Mouse (Mus musculus) liver, embryonic 13.5 days (tissue): ENCODE results near the gene Ubtd2. TPM values are rescaled to one million over a fixed set of nuclear protein-coding genes. Genes with fewer than 3 reads are reported as not detected.

Experiments used
- ATAC-seq: fragments of 200-750 bp; cut with Nextera tagmentation; 2 replicates; pipeline ENCODE4 v1.8.0; 2017; ENCODE audit warnings: low read depth, mild to moderate bottlenecking, moderate number of reproducible peaks, moderate library complexity
- DNase-seq: peaks from one replicate; pipeline ENCODE4 v3.0.0; 2022
- H3K27ac ChIP-seq: fragments of 300-500 bp; sonication (generic); 2 replicates; pipeline ENCODE4 v1.5.1; 2015; ENCODE audit warnings: moderate library complexity, mild to moderate bottlenecking, inconsistent platforms
- H3K27me3 ChIP-seq: fragments of 300-500 bp; sonication (generic); 2 replicates; pipeline ENCODE4 v1.6.1; 2015; ENCODE audit warnings: mild to moderate bottlenecking, inconsistent platforms
- H3K36me3 ChIP-seq: fragments of 300-500 bp; sonication (generic); 2 replicates; pipeline ENCODE4 v1.6.1; 2015; ENCODE audit warnings: mild to moderate bottlenecking, inconsistent platforms
- H3K4me1 ChIP-seq: fragments of 300-500 bp; sonication (generic); replicated peaks from 2 replicates; pipeline ENCODE4 v1.6.1; 2015; ENCODE audit warnings: inconsistent platforms
- H3K4me2 ChIP-seq: fragments of 300-500 bp; sonication (generic); 2 replicates; pipeline ENCODE4 v1.6.1; 2015; ENCODE audit warnings: inconsistent platforms, mild to moderate bottlenecking, moderate library complexity
- H3K4me3 ChIP-seq: fragments of 300-500 bp; sonication (generic); replicated peaks from 2 replicates; pipeline ENCODE4 v1.5.1; 2015; ENCODE audit warnings: mild to moderate bottlenecking, inconsistent platforms
- H3K9ac ChIP-seq: fragments of 300-500 bp; sonication (generic); 2 replicates; pipeline ENCODE4 v1.6.1; 2015; ENCODE audit warnings: mild to moderate bottlenecking, inconsistent platforms
- H3K9me3 ChIP-seq: fragments of 300-500 bp; sonication (generic); replicated peaks from 2 replicates; pipeline ENCODE4 v1.6.1; 2016; ENCODE audit warnings: inconsistent platforms
- WGBS: fragments of 180-500 bp; shearing (Covaris S2); methylation state at CpG from one replicate; pipeline ENCODE4 v1.1.7; 2015; ENCODE audit not compliant: insufficient replicate concordance; 5-methylcytosine and 5-hydroxymethylcytosine counted together
- polyA plus RNA-seq: library from polyadenylated mRNA; unstranded; fragments of >200 nt; fragmentation: Nextera tagmentation; extraction: Ambion mirVana; gene quantifications from 2 replicates; pipeline ENCODE4 v1.2.1, GENCODE M21; 2015

The Ubtd2 gene
- polyA plus RNA-seq, 1 experiment from 2014 or later: 5.9 TPM

- Histone ChIP-seq H3K9me3 (no peaks in the 10 kb centered on the region), H3K4me3 (no peak overlapping the region), H3K9ac (no peak overlapping the region), H3K4me1 (peaks cover 62% of the 10 kb centered on the region), H3K4me2 (no peak overlapping the region), H3K27ac (0 out of 2 replicates have a peak overlapping the region, but pooled peaks have one; percentile 32), H3K36me3 (0 out of 2 replicates have a peak, but pooled peaks cover 11% of the 10 kb centered on the region), H3K27me3 (no peaks in the 10 kb centered on the region)
- DNase-seq (no peak), ATAC-seq (no peak)
- 76% methylated on average over 4 of the region's 4 CpGs for WGBS
These were observed 93.1 kb downstream of the Ubtd2 start for GRCm38 (mm10) chr11:32548240-32548639.

GRCm38 (mm10) chr11:32549236-32549635 lies 94.1 kb downstream of the Ubtd2 start:
- no peaks in the 10 kb centered on the region for H3K9me3 ChIP-seq
- H3K27ac ChIP-seq: no peak overlapping the region
- H3K4me3 ChIP-seq: no peak overlapping the region
- H3K27me3 ChIP-seq: no peaks in the 10 kb centered on the region
- no peak overlapping the region for H3K4me2 ChIP-seq
- DNase-seq: no peak
- 87% methylated on average over 6 of the region's 6 CpGs for WGBS
- ATAC-seq: no peak
- H3K4me1 ChIP-seq: peaks cover 62% of the 10 kb centered on the region
- no peak overlapping the region for H3K9ac ChIP-seq
- H3K36me3 ChIP-seq: 0 out of 2 replicates have a peak, but pooled peaks cover 11% of the 10 kb centered on the region

GRCm38 (mm10) chr11:32550102-32550501 lies 94.9 kb downstream of the Ubtd2 start:
- Histone ChIP-seq H3K9me3 (no peaks in the 10 kb centered on the region), H3K4me3 (no peak overlapping the region), H3K36me3 (0 out of 2 replicates have a peak, but pooled peaks cover 11% of the 10 kb centered on the region), H3K9ac (no peak overlapping the region), H3K4me2 (no peak overlapping the region), H3K27ac (no peak overlapping the region), H3K27me3 (no peaks in the 10 kb centered on the region), H3K4me1 (peaks cover 62% of the 10 kb centered on the region)
- 65% methylated on average over 4 of the region's 4 CpGs for WGBS
- no peak for ATAC-seq
- DNase-seq: no peak

GRCm38 (mm10) chr11:32551056-32551455 lies 95.9 kb downstream of the Ubtd2 start:
- 79% methylated on average over 4 of the region's 4 CpGs for WGBS
- H3K4me3 ChIP-seq: no peak overlapping the region
- no peaks in the 10 kb centered on the region for H3K27me3 ChIP-seq
- H3K4me2 ChIP-seq: no peak overlapping the region
- DNase-seq (no peak), ATAC-seq (no peak)
- H3K36me3 ChIP-seq: 0 out of 2 replicates have a peak, but pooled peaks cover 13% of the 10 kb centered on the region
- 0 out of 2 replicates have a peak overlapping the region, but pooled peaks have one; percentile 17 for H3K27ac ChIP-seq
- H3K9me3 ChIP-seq: no peaks in the 10 kb centered on the region
- peaks cover 63% of the 10 kb centered on the region for H3K4me1 ChIP-seq
- H3K9ac ChIP-seq: no peak overlapping the region

GRCm38 (mm10) chr11:32551579-32552297 lies 96.6 kb downstream of the Ubtd2 start:
- H3K27me3 ChIP-seq: no peaks in the 10 kb centered on the region
- ATAC-seq (no peak), DNase-seq (no peak)
- H3K4me3 ChIP-seq: no peak overlapping the region
- H3K27ac ChIP-seq: peak overlapping the region; percentile 17; the same call in 1 of the 2 replicates
- H3K9ac ChIP-seq: no peak overlapping the region
- WGBS: 74% methylated on average over 12 of the region's 12 CpGs
- no peak overlapping the region for H3K4me2 ChIP-seq
- H3K9me3 ChIP-seq: no peaks in the 10 kb centered on the region
- peaks cover 7% of the 10 kb centered on the region; the same call in 1 of the 2 replicates for H3K36me3 ChIP-seq
- H3K4me1 ChIP-seq: peaks cover 63% of the 10 kb centered on the region

GRCm38 (mm10) chr11:32552401-32553090 lies 97.4 kb downstream of the Ubtd2 start:
- H3K36me3 ChIP-seq: peaks cover 3% of the 10 kb centered on the region; the same call in 1 of the 2 replicates
- peak overlapping the region; percentile 14 for H3K27ac ChIP-seq
- DNase-seq (no peak), ATAC-seq (no peak)
- no peak overlapping the region for H3K4me2 ChIP-seq
- no peaks in the 10 kb centered on the region for H3K27me3 ChIP-seq
- 59% methylated on average over 13 of the region's 13 CpGs for WGBS
- no peak overlapping the region for H3K4me3 ChIP-seq
- peaks cover 61% of the 10 kb centered on the region for H3K4me1 ChIP-seq
- peak overlapping the region; percentile 29; the same call in 1 of the 2 replicates for H3K9ac ChIP-seq
- no peaks in the 10 kb centered on the region for H3K9me3 ChIP-seq

- H3K27ac ChIP-seq: no peak overlapping the region; the same call in 1 of the 2 replicates
- WGBS: 25% methylated on average over 14 of the region's 14 CpGs
These were observed 98.4 kb downstream of the Ubtd2 start for GRCm38 (mm10) chr11:32553311-32554140.

GRCm38 (mm10) chr11:32554141-32555091 lies 99.2 kb downstream of the Ubtd2 start:
- peaks cover 62% of the 10 kb centered on the region for H3K4me1 ChIP-seq
- WGBS: 45% methylated on average over 14 of the region's 14 CpGs
- peak; percentile 52 for ATAC-seq

More at GRCm38 (mm10) chr11:32553311-32554140, 98.4 kb downstream of the Ubtd2 start:
- ATAC-seq (no peak), DNase-seq (no peak)
- peaks cover 3% of the 10 kb centered on the region; the same call in 1 of the 2 replicates for H3K36me3 ChIP-seq
- no peak overlapping the region for H3K4me2 ChIP-seq
- H3K27me3 ChIP-seq: no peaks in the 10 kb centered on the region
- H3K9ac ChIP-seq: 0 out of 2 replicates have a peak overlapping the region, but pooled peaks have one; percentile 29
- no peaks in the 10 kb centered on the region for H3K9me3 ChIP-seq
- H3K4me1 ChIP-seq: peaks cover 58% of the 10 kb centered on the region
- no peak overlapping the region for H3K4me3 ChIP-seq

GRCm38 (mm10) chr11:32555103-32555689 lies 100.0 kb downstream of the Ubtd2 start:
- no peaks in the 10 kb centered on the region for H3K27me3 ChIP-seq
- 79% methylated on average over 12 of the region's 12 CpGs for WGBS
- H3K4me1 ChIP-seq: peaks cover 61% of the 10 kb centered on the region
- no peak overlapping the region for H3K9ac ChIP-seq
- 0 out of 2 replicates have a peak, but pooled peaks have one; percentile 14 for ATAC-seq
- no peak for DNase-seq
- H3K4me2 ChIP-seq: no peak overlapping the region
- 0 out of 2 replicates have a peak overlapping the region, but pooled peaks have one; percentile 18 for H3K27ac ChIP-seq
- no peak overlapping the region for H3K4me3 ChIP-seq
- H3K9me3 ChIP-seq: no peaks in the 10 kb centered on the region
- H3K36me3 ChIP-seq: peaks cover 3% of the 10 kb centered on the region; the same call in 1 of the 2 replicates

More at GRCm38 (mm10) chr11:32554141-32555091, 99.2 kb downstream of the Ubtd2 start:
- peak overlapping the region; percentile 39 for H3K27ac ChIP-seq
- H3K9me3 ChIP-seq: no peaks in the 10 kb centered on the region
- no peak overlapping the region for H3K4me3 ChIP-seq
- no peaks in the 10 kb centered on the region for H3K27me3 ChIP-seq
- H3K4me2 ChIP-seq: 0 out of 2 replicates have a peak overlapping the region, but pooled peaks have one; percentile 10
- H3K9ac ChIP-seq: no peak overlapping the region
- DNase-seq: no peak
- H3K36me3 ChIP-seq: peaks cover 3% of the 10 kb centered on the region; the same call in 1 of the 2 replicates
